Mouse (Mus musculus): ENCODE measurements around the gene Gpha2. TPM values are rescaled to one million over a fixed set of nuclear protein-coding genes. Genes with fewer than 3 reads are reported as not detected.
A peak's percentile ranks its signal among the peaks of the same experiment; 100 is the strongest.

The Gpha2 gene
- not detected for total RNA-seq (2021)

DNA sequence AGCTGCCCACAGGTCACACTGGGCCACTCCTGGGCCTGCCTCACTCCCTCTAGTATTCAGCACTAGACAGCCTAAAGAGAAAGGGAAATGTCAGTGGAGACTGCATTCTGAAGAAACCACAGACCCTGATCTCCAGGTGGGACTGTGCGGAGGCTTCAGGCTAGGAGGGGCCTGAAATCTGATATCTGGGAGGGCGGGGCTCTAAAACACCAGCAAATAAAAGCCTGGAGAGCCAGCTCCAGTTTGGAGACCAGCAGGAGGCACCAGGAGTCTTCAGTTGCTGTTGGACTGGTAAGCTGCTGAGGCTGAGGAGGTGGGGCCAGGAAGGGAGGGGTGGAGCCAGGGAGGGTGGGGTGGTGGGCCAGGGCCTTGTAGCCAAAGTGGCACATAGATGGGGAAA is at the start of gene Gpha2:
Gene Gpha2, plus strand, starts transcription at position 246 of the 400 bp plus-strand sequence.
- DNase-seq: no peak

DNA sequence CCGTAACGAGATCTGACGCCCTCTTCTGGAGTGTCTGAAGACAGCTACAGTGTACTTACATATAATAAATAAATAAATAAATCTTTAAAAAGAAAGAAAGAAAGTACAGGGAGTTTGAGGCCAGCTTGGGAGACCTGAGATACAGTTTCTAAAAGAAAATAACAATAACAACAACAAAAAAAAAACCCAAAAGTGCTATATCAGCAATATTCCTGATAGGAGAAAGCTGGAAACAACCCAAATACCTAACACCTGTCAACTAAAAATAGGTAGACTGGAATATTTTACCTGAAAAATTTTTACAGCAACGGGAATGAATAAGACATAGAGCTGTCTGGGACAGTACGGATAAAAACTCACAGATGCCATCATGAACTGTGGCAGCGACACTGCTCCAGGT is 47.4 kb upstream of the Gpha2 start:
- DNase-seq: no peak

DNA sequence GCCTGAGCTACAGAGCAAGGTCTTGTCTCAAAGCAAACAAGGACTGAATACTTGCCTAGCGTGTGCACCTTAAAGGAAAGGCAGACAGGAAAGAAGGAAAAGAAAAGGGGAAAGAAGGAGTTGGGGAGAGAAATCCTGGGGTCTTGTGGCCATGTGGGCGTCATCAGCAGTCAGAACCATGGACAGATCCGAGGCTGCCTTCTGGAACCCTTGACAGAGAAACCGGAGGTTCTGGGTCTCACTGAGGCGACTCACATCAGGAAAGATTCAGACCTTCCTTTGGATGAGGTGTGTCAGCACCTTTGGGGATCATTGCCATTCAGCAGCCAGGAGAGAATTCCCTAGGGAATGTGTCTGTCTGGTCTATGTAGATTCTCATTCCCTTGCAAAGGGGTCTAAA is 44.6 kb upstream of the Gpha2 start:
- no peak for DNase-seq

DNA sequence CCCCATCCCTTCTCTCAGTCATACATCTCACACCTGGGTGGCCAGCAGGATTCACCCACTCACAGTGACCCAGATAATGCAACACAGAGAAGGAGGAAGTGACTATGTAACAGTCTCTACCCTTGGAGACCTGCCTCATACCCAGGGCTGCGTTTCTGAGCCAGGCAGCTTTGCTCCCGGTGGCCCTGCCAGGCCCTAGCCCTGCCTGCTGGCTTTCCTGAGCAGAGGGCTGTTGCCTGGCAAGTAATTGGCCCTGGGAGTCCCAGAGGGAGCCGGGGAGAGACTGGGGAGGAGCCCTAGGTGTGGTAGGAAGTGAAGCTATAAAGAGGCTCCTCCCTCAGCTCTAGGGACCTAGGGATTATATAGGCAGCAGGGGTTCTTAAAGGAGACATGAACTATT is 43.6 kb upstream of the Gpha2 start:
- no peak for DNase-seq

DNA sequence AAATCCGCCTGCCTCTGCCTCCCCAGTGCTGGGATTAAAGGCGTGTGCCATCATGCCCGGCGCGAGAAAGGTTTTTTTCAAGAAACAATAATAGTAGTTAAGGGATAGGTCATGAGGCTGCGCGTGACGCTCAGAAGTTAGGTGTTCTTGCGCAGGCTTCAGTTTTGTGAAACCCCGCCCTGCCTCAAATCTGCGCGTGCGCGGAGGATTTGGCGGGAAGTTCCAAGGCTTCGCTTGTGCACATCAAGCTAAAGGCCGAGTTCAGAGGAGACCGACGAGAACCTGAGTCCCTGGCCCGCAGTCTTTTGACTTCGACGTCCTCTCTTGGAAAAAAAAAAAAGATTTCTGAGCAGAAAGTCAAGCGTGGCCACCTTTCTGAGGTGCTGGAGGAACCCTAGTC is 42.0 kb upstream of the Gpha2 start, which contains the start of gene Majin:
Gene Majin, plus strand, starts transcription at position 258 of the 400 bp plus-strand sequence.
- no peak for DNase-seq

GRCm38 (mm10) chr19:6204265-6204664 is 21.9 kb upstream of the Gpha2 start:
- no peak for DNase-seq

GRCm38 (mm10) chr19:6206716-6207115 is 19.5 kb upstream of the Gpha2 start:
- no peak for DNase-seq

GRCm38 (mm10) chr19:6216046-6216705 is 10.0 kb upstream of the Gpha2 start:
- DNase-seq: no peak

GRCm38 (mm10) chr19:6218606-6219005 is 7.6 kb upstream of the Gpha2 start:
- DNase-seq: no peak

- DNase-seq: no peak
These were observed 583 bp downstream of the Gpha2 start for GRCm38 (mm10) chr19:6226763-6227162.

DNA sequence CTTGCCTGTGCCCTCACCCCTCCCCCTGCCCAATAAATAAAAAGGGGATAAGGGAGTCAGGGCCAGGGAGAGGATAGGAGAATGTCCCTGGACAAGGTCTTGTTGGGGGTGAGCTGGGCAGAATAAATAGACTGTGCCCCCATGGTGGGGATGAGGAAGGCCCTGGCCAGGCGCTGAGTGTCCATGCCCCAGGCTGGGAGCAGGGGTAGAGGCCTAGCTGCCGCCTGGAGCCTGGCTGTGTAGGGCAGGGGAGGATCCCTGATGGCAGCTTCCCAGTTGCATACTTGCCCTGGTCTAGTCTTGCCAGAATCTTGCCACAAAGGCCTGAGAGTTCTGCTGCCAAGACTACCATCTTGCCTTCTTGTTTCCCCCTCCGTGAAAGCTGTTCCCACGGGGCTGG is 1.7 kb downstream of the Gpha2 start:
- no peak for DNase-seq

GRCm38 (mm10) chr19:6230411-6230810 is 4.2 kb downstream of the Gpha2 start:
- DNase-seq: no peak

- DNase-seq: no peak
These were observed 4.9 kb downstream of the Gpha2 start for GRCm38 (mm10) chr19:6231036-6231435.

DNA sequence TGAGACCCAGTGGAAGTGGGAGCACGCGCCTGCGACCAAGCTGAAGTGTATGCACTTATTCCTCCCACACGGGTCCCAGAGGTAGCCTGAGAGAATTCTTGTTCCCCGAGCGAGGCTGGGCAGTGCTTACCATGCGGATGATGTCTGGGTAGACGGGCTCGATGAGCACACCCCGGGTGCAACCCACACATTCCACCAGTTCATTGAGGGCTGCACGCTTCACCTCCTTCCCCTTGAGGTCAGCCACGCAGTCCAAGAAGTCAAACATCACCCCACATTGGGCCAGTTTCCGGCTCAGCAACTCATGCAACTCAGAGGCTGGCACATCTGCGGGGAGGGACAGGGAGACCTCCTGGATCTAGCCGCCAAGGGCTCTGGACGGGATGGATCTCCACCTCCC is 7.5 kb downstream of the Gpha2 start:
- no peak for DNase-seq

GRCm38 (mm10) chr19:6234337-6235083 is 8.3 kb downstream of the Gpha2 start:
- DNase-seq: no peak

GRCm38 (mm10) chr19:6235084-6236052 is 9.2 kb downstream of the Gpha2 start, which contains the start of gene Ppp2r5b:
Gene Ppp2r5b, minus strand, starts transcription at chr19:6235872.
- peak; percentile 94 to 95 for DNase-seq

- DNase-seq: peak; percentile 87 to 91
These were observed 9.9 kb downstream of the Gpha2 start for GRCm38 (mm10) chr19:6236053-6236441.

GRCm38 (mm10) chr19:6236842-6237241 is 10.7 kb downstream of the Gpha2 start:
- DNase-seq: no peak

DNA sequence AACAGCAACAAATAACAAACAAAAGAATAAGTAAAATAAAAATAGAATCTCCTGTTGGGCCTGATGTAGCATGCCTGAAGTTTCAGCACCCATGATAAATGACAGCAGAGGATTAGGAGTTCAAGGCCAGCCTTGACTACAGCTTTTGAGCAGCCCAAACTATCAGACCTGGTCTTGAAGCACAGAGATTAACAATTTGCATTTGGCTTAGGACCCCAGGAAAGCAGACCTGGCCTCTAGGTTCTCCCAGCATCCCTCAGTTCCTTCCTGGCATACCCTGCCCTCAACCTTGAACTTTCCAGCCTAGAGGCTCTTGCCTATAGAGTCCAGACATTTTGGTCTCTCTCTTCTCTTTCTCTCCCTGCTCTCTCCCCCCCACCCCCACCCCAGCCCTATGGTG is 12.6 kb downstream of the Gpha2 start:
- no peak for DNase-seq

DNA sequence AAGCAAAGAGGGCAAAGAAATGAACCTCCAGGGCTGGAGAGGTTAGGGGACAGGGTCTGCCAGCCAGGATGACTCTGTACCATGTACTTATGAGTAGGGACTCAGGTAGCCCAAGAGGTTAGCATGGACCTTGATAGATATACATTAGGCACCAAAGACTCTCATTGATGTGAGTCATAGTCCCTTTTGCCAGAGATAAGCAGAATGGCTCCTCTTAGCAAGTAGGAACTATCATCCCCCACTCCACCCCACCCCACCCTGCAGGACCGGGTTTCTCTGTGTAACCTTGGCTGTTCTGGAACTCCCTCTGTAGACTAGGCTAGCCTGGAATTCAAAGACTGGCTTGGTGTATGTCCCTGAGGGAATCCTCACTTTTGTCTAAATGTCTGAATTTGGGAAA is 14.0 kb downstream of the Gpha2 start:
- no peak for DNase-seq

DNA sequence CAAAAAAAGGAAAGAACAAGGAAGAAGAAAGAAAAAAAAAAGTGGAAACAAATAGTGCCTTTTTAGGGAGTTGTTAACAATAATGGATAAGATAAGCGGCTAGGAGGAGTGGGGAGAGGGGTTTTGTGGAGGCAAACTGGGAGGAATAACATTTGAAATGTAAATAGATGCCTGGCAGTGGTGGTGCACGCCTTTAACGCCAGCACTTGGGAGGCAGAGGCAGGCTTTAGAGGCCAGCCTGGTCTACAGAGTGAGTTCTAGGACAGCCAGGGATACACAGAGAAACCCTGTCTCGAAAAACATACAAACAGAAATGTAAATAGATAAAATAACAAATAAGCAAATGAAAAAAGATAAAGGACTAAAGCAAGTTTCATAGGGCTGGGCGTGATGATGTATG is 14.5 kb downstream of the Gpha2 start:
- no peak for DNase-seq

GRCm38 (mm10) chr19:6241274-6242107 is 15.3 kb downstream of the Gpha2 start, which contains the start of gene Atg2a:
Gene Atg2a, plus strand, starts transcription at chr19:6241668.
- peak; percentile 98 for DNase-seq

Measured in layer of hippocampus, postnatal 36 days (tissue).